Mouse (Mus musculus) layer of hippocampus, adult 11-12 months (tissue): ENCODE data around the gene Astn2.
A peak's percentile ranks its signal among the peaks of the same experiment; 100 is the strongest.

Experiments used
- DNase-seq: peaks from one replicate; pipeline ENCODE4 v3.0.0; 2022; ENCODE audit warnings: low spot score

Gene Astn2

GRCm38 (mm10) chr4:65964604-65965003, 439.8 kb downstream of the Astn2 start:
- no peak for DNase-seq

GRCm38 (mm10) chr4:65959188-65959759, 445.1 kb downstream of the Astn2 start:
- DNase-seq: no peak

DNA sequence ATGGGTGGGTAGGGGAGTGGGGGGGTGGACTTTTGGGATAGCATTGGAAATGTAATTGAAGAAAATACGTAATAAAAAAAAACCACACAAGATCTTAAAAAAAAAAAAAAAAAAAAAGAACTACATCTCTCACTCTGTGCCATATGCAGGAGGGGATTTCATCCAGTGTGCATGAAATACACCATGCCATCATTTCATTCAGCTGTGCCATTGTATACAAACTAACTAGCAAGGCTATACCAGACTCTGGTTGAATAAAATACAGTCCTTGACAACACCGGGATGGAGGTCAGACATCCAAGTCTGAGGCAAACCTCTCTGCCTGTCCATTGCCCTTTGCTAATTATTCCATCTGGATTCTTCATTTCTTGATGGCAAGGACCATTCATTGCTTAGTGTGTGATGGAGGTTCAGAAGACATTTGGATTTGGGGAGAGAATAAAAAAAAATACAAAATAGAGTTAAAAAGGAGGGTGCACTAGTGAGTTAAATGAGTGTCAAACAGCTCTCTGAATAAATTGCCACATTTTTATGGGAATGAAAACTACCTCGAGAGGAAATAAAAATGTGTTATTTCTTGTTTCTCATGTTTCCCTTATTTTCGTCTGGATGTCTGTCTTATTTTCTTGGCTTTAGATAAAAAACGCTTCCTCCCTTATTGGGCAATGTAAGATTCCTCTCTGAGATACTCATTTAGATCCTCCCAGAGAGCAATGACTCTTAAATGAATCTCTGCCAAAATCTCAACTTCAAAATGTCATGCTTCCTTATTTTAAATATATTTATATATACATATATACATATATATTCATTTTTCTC, 445.8 kb downstream of the Astn2 start:
- no peak for DNase-seq

- no peak for DNase-seq
Observed at GRCm38 (mm10) chr4:65951918-65952317, 452.5 kb downstream of the Astn2 start.

DNA sequence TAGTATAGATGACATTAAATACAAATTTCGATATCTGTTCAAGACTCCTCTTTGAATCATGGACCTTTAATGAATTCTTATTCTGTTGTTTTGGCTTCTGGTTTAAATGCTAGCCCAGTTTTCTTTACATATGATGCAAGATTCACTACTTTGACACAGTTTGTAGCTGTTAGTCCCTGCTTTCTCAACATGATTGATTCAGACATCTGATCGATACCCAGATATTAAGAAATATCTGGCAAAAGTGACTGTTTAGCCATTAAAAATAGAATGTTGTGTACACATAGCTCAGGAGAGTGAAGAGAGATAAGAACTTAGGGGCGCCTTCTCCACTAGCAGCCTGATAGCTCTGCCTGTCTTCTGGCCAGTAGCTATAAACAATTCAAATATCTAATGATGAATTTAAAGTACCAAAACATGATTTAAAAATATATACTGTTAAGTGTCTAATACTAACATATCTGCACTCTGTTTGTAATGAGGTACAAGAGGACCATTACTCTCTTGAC, 457.2 kb downstream of the Astn2 start:
- DNase-seq: no peak

DNA sequence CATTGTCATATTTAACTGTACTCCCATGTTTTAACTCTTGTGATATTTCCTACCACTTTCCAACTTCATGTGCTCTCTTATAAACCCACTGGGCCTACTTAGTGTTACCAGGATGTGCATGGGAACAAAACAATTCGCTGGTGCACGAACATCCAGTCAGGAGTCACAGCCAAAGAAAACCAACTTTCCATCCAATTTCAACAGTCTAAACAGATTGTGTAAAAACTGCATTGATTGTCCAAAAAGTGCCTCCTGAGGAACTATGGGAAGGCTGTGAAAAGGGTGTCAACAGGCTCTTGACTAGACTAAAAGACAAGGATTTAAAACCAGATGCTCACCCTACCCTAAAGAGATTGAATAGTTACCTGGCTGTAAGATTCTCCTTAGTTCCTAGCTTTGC, 458.4 kb downstream of the Astn2 start:
- DNase-seq: no peak

GRCm38 (mm10) chr4:65930901-65931300, 473.5 kb downstream of the Astn2 start:
- DNase-seq: no peak

DNA sequence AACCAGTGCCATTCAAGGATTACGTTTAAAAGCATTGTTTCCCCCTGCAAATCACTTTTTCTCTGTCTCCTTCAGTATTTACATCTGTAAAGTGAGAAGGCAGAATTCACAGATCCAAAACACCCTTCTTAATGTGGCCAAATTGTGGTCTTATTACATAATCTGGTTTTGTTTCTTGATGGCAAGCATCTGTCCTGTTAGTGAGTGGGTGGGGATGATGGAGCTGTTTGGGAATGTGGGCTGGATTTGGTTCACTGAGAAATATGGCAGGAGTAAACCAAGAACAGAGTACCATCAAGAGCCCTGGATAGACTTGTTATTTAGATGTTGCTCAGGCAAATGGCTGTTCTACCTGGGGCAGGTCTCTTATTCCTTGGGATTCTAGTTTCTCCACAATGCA, 484.1 kb downstream of the Astn2 start:
- no peak for DNase-seq

DNA sequence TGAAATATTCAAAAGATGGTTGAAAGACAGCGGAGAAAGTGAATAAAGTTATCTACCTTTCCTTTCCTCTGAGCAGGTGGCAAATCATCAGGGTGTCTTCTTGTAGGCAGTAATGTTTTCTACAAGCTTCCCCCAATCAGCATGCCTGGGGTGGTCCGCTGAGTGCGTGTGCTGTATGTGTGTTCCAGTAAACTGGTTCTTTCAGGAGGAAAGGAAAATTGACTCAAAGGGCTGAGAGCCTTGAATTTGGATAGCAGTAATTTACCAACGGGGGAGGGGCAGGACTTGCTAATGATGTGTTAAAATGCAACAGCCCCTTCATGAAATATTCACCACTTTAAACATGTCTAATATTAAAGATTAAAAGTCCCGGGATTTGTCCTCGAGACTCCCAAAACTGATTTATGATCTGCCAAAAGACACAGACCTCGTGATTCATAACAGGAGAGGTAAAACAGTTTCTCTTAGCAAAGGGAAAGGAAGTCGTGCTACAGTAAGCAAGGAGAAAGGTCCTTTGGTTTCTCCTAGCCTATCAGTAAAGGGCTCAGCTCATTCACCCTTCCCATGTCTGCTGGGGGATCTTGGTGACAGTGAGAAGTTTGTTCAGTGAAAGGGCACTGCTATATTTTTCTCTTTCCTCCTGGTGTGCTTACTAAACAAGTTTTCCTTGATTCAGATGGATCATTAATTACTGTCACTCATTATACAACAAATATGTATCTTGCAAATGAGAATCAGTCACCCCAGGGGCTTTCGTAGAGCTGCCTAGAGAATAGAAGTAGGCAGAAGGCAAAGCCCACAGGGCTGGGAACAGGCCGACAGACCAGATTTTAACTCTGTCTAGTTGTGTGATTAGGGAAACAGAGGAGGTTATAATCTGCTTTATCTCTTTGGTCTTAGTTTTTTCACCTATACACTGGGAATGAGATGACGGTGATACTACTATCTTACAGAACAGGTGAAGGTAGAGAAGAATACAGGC, 488.1 kb downstream of the Astn2 start:
- no peak for DNase-seq

DNA sequence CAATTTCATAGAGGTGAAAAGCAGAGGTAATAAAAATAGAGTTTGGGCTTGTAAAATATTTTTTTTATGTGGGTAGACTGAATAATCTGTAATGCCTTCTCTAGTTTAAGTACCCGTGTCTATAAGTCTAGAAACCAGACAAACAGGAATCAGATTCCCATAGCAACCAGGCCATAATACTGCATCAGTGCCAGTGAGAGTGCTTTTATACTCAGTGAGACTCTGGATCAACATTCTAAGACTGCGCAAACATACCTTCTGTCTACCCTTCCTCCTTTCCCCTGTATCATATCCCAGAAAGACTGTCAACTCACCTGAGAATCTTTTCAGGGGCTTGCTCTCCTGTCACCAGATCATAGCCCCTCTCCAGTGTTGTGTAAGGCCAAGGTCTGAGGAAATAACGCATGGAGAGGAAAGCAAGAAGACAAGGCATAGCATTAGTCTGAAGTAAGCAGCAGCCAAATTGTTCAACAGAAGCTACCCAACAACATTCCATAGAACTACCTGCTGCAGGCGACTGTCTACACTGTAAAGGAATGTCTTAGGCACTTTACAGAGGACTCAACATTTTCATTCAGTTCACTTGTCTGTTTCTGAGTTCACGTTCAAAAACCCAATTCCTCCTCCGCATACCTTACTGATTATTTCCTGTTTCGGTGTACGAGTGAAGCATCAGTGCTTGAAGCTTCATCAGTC, 492.0 kb downstream of the Astn2 start:
- DNase-seq: no peak

DNA sequence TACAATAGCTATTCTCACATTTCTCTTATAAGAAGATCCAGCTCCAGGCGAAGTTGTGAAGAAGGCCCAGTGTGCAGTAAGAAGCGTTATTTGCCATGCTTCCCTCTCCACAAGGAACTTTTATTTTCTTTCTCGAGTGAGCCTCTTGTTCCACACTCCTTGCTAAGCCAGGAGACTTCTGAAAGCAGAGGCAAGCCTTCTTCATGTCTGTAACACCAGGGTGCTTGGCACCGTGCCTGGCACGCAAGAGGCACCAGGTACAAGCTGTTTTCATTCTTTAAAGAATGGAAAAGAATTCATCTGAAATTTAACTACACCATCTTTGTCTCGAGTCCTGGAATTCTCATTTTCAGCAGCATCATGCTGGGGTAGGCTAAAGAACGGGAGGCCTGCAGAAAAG, 496.8 kb downstream of the Astn2 start:
- no peak for DNase-seq

DNA sequence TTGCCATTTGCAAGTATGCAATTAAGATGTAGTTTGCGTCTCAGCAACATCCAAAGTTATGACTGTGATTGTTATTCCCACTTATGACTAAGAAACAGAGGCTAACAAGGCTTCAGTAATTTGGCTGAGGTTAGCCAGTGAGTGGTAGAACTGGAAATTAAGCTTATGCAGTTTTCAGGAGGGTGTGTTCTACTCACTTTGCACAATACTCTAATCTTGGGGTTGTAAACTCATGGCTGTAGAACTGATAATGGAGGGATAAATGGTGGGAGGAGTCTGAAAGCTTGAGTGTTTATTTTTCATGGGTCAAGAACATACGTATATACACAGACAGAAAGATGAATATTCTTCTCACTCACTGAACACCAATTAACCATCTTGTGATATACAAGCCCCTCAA, 499.4 kb downstream of the Astn2 start:
- DNase-seq: no peak

DNA sequence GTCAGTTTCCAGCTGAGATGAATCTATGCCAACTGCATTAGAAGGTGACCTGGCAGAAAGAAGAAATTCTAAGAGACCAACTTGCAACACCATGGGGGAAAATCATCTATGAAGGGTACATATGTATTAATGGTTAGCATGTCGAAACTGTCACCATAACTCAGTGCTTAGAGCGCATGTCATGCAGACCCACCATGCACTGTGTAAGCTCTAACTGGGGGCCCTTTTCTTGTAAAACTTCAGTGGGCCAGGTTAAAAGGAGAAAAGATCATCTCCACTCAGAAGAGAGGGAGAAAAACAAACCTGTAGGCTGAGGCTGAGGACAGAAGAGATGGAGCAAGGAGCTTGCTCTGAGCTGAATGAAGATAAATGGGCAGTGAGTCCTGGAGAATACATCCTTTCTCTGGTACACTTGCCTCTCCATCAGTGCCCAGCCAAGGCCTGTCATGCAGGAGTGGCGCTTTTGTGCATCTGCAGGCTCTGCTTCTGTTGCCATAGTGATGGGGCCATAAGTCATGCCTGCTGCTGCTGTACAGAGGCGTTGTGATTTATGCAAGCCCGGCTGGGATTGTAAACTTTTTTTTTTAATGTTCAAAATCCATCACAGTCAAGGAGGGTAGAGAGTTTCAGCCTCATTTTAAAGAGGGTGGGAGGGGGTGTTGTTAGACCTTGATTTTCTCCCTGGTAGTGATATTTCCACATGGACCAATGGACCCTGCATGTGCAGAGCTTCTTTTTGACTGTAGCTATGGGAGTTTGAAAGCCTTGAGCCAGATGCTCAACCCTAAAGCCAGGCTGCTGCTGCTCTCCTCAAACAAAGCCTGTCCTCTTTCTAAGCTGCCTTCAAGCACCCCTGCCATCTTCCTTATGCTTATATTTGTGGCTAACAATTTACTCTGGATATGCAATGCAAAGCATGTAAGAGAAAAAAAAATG, 508.1 kb downstream of the Astn2 start:
- no peak for DNase-seq

DNA sequence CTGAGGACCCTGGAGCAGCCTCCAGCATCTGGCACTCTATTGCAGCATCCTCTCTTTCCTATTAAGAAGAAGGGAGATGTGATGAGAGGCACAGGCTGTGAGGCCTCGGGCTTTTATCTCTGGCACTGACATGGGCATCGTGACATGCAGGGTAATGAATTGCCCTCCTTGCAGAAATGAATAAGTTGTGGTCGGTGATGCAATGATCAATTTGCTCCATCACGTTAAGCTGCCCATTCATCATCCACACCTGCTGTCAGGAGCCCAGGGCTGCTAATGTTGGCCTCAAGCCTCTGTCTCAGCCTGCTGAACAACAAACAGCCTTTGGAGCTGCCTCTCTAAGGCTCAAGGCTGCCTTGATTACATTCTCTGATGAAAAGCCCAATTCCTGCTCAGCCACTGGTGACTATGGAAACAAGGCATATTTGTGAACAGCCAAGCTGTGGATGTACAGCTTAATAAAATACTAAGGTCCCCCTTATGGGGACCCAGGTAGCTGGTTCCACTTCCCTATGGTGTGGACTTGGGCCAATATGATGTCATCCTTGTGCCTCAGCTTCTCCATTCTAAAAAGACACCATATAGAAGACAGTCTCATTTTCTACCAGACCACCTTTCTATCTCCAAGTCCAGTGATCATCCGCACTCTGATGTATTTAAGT, 515.9 kb downstream of the Astn2 start:
- DNase-seq: no peak

DNA sequence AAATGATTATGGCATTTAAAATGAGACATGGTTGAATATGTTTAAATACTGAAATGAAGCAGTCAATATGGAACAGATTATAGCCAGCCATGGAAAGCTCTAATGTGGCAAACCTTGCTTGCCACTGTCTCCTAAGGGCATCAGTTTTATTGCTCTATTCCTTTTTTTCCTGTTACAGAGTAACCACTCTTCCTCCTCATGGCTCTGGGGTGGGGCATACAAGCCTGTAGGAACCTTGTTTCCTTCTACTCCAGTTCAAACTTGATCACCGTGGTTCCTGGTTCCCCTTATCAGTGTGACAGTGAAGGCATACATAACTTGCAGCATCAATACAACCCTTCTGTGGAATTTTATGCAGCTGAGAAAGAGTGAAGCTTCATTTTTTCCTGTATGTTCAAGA, 517.5 kb downstream of the Astn2 start:
- DNase-seq: no peak

DNA sequence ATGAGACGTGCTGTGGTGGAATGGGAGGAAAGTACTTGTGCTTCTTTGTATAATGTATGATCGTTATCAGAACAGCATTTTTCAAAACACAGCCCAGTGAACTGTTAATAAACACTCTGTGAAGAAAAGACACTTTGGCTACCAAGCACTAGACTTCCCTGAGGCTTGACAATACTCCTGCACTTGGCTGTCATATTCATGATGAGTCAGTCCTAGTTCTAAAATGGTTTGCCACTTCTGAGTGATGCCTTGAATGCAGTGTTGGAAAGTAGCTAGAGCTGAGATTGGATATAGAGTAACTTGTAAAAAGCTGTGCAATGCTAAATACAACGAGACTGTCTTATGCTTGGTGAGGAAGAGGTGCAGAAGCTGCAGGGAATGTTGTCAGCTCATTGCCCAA, 518.5 kb downstream of the Astn2 start:
- no peak for DNase-seq

DNA sequence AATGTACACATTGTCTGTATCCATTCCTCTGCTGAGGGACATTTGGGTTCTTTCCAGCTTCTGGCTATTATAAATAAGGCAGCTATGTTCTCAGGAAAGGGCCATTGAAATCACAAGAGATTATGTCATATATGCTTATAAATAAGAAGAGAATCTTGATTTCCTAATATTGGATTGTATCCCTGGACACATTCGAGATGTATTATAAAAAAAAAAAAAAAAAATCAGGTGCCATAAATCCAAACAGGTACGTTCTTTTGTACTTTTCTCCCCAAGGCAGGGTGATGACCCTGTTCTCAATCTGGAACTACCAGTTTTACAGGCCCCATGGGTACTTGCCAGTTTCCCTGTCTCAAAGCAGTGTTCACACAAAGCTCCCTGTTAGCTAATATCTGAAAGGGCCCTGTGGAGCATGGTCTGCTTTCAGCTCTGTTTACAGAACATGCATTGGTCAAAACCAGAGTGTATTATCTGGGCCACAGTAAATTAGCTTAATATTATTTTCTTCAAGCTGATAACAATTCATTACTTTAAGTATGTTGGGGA, 530.1 kb downstream of the Astn2 start:
- DNase-seq: no peak

- DNase-seq: no peak
Observed at GRCm38 (mm10) chr4:65864551-65864950, 539.9 kb downstream of the Astn2 start.

GRCm38 (mm10) chr4:65843191-65843590, 561.2 kb downstream of the Astn2 start:
- DNase-seq: no peak

- DNase-seq: peak; percentile 46
Observed at GRCm38 (mm10) chr4:65839550-65840000, 564.8 kb downstream of the Astn2 start.
